Mouse (Mus musculus) embryonic facial prominence, embryonic 14.5 days (tissue): ENCODE measurements around the gene Ugt1a9. TPM values are rescaled to one million over a fixed set of nuclear protein-coding genes. Genes with fewer than 3 reads are reported as not detected.

Experiments used
- polyA plus RNA-seq: library from polyadenylated mRNA; unstranded; fragments of >200 nt; fragmentation: Nextera tagmentation; extraction: Ambion mirVana; gene quantifications from 2 replicates; pipeline ENCODE4 v1.2.1, GENCODE M21; 2014

The Ugt1a9 gene
- polyA plus RNA-seq, 1 experiment from 2014 or later = not detected

Other genes with a start within 250 kb of the Ugt1a9 start
- gene Dgkd, start 217.5 kb upstream of the Ugt1a9 start, polyA plus RNA-seq = 31.7 and 34.1 TPM in 2 replicates
- gene Usp40, start 62.2 kb upstream of the Ugt1a9 start, polyA plus RNA-seq = 31.2 and 36.4 TPM in 2 replicates
- gene Ugt1a10, start 15.4 kb upstream of the Ugt1a9 start, polyA plus RNA-seq = not detected in 2 replicates
- gene Ugt1a8, start 17.0 kb downstream of the Ugt1a9 start, polyA plus RNA-seq = not detected in 2 replicates
- gene Ugt1a7c, start 24.3 kb downstream of the Ugt1a9 start, polyA plus RNA-seq = 2.4 and 3.9 TPM in 2 replicates
- 0.54 and 2.0 TPM in 2 replicates for gene Ugt1a6b, start 32.5 kb downstream of the Ugt1a9 start, polyA plus RNA-seq
- 8.5 and 10.6 TPM in 2 replicates for gene Ugt1a6a, start 64.0 kb downstream of the Ugt1a9 start, polyA plus RNA-seq
- gene Ugt1a5, start 95.2 kb downstream of the Ugt1a9 start, polyA plus RNA-seq = not detected in 2 replicates
- 0.22 TPM in 1 of 2 replicates, not detected in the other for gene Ugt1a2, start 129.8 kb downstream of the Ugt1a9 start, polyA plus RNA-seq
- 8.7 and 11.9 TPM in 2 replicates for gene Dnajb3, start 135.0 kb downstream of the Ugt1a9 start, polyA plus RNA-seq
- gene Ugt1a1, start 141.2 kb downstream of the Ugt1a9 start, polyA plus RNA-seq = 0.93 and 1.6 TPM in 2 replicates
- gene Mroh2a, start 156.2 kb downstream of the Ugt1a9 start, polyA plus RNA-seq = 1.7 and 2.2 TPM in 2 replicates
- 110 and 137 TPM in 2 replicates for gene Hjurp, start 206.8 kb downstream of the Ugt1a9 start, polyA plus RNA-seq
- 0.07 TPM in 1 of 2 replicates, not detected in the other for gene Trpm8, start 206.9 kb downstream of the Ugt1a9 start, polyA plus RNA-seq